Mouse (Mus musculus) neural tube, embryonic 14.5 days (tissue): ENCODE results near the gene Ccs. TPM values are rescaled to one million over a fixed set of nuclear protein-coding genes. Genes with fewer than 3 reads are reported as not detected.

Experiments
- ATAC-seq: fragments of 200-750 bp; cut with Nextera tagmentation; 2 replicates; pipeline ENCODE4 v1.8.0; 2017; ENCODE audit warnings: low read depth, mild to moderate bottlenecking, moderate TSS enrichment, moderate library complexity
- H3K27ac ChIP-seq: fragments of 300-500 bp; sonication (generic); 2 replicates; pipeline ENCODE4 v1.5.1; 2014; ENCODE audit warnings: low read depth, mild to moderate bottlenecking, control low read depth, low read length, moderate library complexity, mixed read lengths
- H3K27me3 ChIP-seq: fragments of 300-500 bp; sonication (generic); 2 replicates; pipeline ENCODE4 v1.6.1; 2014; ENCODE audit warnings: low read length; ENCODE audit not compliant: control insufficient read depth, insufficient read depth
- H3K36me3 ChIP-seq: fragments of 300-500 bp; sonication (generic); 2 replicates; pipeline ENCODE4 v1.6.1; 2014; ENCODE audit warnings: low read length, mixed read lengths; ENCODE audit not compliant: control insufficient read depth, insufficient read depth
- H3K4me1 ChIP-seq: fragments of 300-500 bp; sonication (generic); 2 replicates; pipeline ENCODE4 v1.6.1; 2014; ENCODE audit warnings: low read length; ENCODE audit not compliant: control insufficient read depth, insufficient read depth
- H3K4me2 ChIP-seq: fragments of 300-500 bp; sonication (generic); 2 replicates; pipeline ENCODE4 v1.6.1; 2014; ENCODE audit warnings: mild to moderate bottlenecking, low read depth, low read length, control low read depth
- H3K4me3 ChIP-seq: fragments of 300-500 bp; sonication (generic); 2 replicates; pipeline ENCODE4 v1.5.1; 2014; ENCODE audit warnings: low read depth, low read length, control low read depth, mixed read lengths
- H3K9ac ChIP-seq: fragments of 300-500 bp; sonication (generic); replicated peaks from 2 replicates; pipeline ENCODE4 v1.6.1; 2014; ENCODE audit warnings: low read depth, mild to moderate bottlenecking, control low read depth, low read length, mixed read lengths
- H3K9me3 ChIP-seq: fragments of 300-500 bp; sonication (generic); 2 replicates; pipeline ENCODE4 v1.6.1; 2016; ENCODE audit warnings: low read length; ENCODE audit not compliant: control insufficient read depth
- WGBS: fragments of 180-500 bp; shearing (Covaris S2); extraction: QIAGEN DNeasy Blood & Tissue Kit; methylation state at CpG from one replicate; pipeline ENCODE4 v1.1.7; 2014; 5-methylcytosine and 5-hydroxymethylcytosine counted together
- polyA plus RNA-seq: library from polyadenylated mRNA; unstranded; fragments of >200 nt; fragmentation: Nextera tagmentation; extraction: Ambion mirVana; gene quantifications from 2 replicates; pipeline ENCODE4 v1.2.1, GENCODE M21; 2014

Ccs gene
- polyA plus RNA-seq, 1 experiment from 2014 or later, result 38.1 TPM

DNA sequence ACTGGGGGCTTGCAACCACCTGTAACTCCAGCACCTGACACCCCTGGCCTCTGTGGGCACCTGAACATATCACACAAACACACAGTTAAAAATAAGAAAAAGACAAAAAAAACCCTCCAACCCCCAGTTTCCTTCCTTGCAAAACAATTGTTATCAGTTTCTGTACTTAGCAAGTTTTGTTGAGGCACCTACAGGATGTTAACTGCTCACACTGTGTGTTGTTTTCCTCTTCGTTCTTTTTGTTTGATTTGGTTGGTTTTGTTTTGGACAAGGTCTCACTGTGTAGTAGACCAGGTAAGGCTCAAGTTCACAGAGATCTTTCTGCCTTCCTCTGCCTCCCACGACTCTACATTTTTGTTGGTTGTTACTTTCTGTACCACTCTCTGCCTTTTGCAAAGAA is 3.5 kb upstream of the Ccs start:
- H3K9ac ChIP-seq, result no peak overlapping the region
- ATAC-seq, result no peak
- peaks cover 8% of the 10 kb centered on the region for H3K27me3 ChIP-seq
- H3K4me2 ChIP-seq, result no peak overlapping the region
- peaks cover 7% of the 10 kb centered on the region for H3K4me1 ChIP-seq
- no peak overlapping the region for H3K27ac ChIP-seq
- H3K4me3 ChIP-seq, result no peak overlapping the region
- no peaks in the 10 kb centered on the region for H3K9me3 ChIP-seq
- H3K36me3 ChIP-seq, result no peaks in the 10 kb centered on the region
- WGBS, result 73% methylated on average over 2 of the region's 2 CpGs

DNA sequence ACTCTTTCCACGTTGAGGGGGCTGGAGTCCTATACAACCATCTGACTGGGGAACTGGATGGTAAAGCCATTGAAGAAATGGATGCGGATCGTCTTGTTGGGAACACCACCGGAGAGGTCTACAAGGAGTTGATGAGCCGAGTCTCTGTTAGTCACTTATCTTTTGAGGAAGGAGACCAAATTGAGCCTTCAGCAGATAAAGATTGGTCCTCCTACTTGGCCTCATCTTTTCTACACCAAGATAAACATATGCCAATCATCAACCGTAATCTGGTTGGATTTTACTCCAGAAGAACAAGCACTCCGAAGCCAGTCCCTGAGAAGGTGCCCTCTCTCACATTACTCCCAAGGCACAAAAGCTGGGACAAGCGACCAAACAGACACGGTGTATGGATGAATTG is 1.7 kb upstream of the Ccs start:
- H3K27me3 ChIP-seq, result peaks cover 8% of the 10 kb centered on the region
- no peaks in the 10 kb centered on the region for H3K36me3 ChIP-seq
- ATAC-seq, result no peak
- H3K4me1 ChIP-seq, result peaks cover 7% of the 10 kb centered on the region
- no peak overlapping the region for H3K4me3 ChIP-seq
- no peak overlapping the region for H3K27ac ChIP-seq
- H3K9ac ChIP-seq, result no peak overlapping the region
- no peak overlapping the region for H3K4me2 ChIP-seq
- no peaks in the 10 kb centered on the region for H3K9me3 ChIP-seq
- WGBS, result 81% methylated on average over 9 of the region's 9 CpGs

DNA sequence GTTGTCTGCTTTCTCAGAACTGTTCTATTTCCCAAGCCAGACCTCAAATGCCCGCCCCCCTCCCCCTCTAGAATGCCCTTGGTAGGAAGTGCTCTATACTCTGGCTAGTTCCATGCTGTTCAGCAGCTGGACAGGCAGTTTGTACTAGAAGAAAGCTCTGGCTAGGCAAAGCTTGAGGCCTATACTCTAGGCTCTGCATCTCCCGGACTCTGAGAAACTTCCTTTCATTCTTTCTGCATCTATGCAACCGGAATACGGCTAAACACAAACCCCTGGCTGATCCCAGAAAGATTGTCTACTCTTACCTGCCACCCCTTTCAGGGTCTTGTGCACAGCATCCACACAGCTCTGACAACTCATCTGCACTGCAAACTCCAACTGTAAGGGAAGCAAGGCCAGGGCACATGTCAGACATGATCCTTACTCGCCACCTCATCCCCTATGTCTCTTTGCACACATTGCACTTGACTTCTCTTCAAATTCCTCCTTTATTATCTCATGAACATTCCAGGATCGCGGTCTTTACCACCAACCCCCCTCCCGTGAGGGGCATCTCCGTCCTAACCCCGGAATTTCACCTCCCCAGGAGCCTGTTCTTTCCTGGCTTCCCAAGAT is 499 bp downstream of the Ccs start:
- Histone ChIP-seq H3K4me2 (peak overlapping the region; percentile 86), H3K27ac (no peak overlapping the region), H3K36me3 (no peaks in the 10 kb centered on the region), H3K9me3 (no peaks in the 10 kb centered on the region), H3K4me1 (peaks cover 7% of the 10 kb centered on the region), H3K27me3 (peaks cover 8% of the 10 kb centered on the region), H3K9ac (peak overlapping the region; percentile 63), H3K4me3 (peak overlapping the region; percentile 48)
- peak; percentile 39; the same call in 1 of the 2 replicates for ATAC-seq
- 35% methylated on average over 10 of the region's 10 CpGs for WGBS

DNA sequence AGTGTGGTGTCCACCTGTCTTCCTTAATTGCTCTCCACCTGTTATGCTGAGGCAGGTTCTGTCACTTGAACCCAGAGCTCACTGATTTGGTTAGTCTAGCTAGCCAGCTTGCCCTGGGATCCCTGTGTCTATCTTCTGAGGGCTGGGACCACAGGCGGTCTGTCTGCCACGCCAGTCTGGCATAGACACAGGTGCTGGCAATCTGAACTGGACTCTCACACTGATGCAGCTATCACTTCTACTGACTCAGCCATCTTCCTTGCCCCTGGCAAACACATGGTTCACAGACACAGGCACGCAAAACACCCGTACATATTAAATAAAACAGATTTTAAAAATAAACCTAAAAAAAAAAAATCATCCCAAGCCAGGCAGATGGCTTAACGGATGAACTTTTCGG is 2.1 kb downstream of the Ccs start:
- no peaks in the 10 kb centered on the region for H3K36me3 ChIP-seq
- 96% methylated on average over 6 of the region's 6 CpGs for WGBS
- no peak for ATAC-seq
- no peak overlapping the region for H3K4me2 ChIP-seq
- no peaks in the 10 kb centered on the region for H3K9me3 ChIP-seq
- H3K4me3 ChIP-seq, result no peak overlapping the region
- H3K9ac ChIP-seq, result no peak overlapping the region
- no peak overlapping the region for H3K27ac ChIP-seq
- H3K27me3 ChIP-seq, result peaks cover 8% of the 10 kb centered on the region
- H3K4me1 ChIP-seq, result peaks cover 7% of the 10 kb centered on the region

DNA sequence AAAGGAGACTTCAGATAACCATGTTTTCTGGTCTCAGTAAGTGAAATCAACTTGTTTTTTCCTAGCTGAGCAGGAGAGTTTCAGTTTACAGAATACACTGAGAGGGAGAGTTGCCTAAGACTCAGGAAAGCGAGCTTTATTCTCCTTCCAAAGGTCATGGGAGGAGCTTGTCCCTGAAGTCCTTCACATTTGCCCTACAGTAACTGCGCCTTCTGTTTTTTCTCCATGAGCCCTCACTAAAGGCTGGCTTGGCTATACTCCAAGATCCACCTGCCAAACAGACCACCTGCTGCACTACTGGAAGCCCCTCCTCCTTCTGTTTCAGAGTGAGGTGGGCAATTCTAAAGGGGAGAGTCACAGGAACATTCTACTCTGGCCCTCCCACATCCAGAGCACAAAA is 3.0 kb downstream of the Ccs start:
- Histone ChIP-seq H3K9me3 (no peaks in the 10 kb centered on the region), H3K4me1 (peaks cover 7% of the 10 kb centered on the region), H3K27me3 (peaks cover 8% of the 10 kb centered on the region), H3K9ac (no peak overlapping the region), H3K27ac (no peak overlapping the region), H3K4me2 (no peak overlapping the region), H3K36me3 (no peaks in the 10 kb centered on the region), H3K4me3 (no peak overlapping the region)
- ATAC-seq, result no peak
- WGBS, result 90% methylated on average over 2 of the region's 2 CpGs

DNA sequence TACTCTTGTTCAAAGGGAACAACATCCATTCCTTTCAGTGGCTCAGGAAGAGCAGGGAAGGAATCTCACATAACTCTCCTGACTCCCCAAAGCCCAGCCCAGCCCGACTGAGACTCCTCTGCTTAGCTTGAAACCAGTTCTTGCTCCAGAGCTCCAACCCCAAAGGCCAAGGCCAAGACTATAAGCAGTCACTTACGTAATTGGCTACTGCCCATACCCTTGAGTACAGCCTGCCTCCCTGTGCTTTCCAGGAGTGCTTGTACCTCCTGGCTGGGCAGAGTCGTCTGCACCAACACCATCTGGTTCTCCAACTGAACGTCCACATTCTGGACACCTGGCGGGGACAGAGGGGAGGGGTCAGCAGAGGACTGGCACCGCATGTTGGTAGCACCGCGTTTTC is 5.2 kb downstream of the Ccs start:
- Histone ChIP-seq H3K27me3 (no peaks in the 10 kb centered on the region), H3K4me3 (no peak overlapping the region), H3K27ac (no peak overlapping the region), H3K4me1 (peaks cover 7% of the 10 kb centered on the region), H3K36me3 (no peaks in the 10 kb centered on the region), H3K9ac (no peak overlapping the region), H3K4me2 (no peak overlapping the region), H3K9me3 (no peaks in the 10 kb centered on the region)
- WGBS, result 83% methylated on average over 8 of the region's 8 CpGs
- no peak for ATAC-seq

DNA sequence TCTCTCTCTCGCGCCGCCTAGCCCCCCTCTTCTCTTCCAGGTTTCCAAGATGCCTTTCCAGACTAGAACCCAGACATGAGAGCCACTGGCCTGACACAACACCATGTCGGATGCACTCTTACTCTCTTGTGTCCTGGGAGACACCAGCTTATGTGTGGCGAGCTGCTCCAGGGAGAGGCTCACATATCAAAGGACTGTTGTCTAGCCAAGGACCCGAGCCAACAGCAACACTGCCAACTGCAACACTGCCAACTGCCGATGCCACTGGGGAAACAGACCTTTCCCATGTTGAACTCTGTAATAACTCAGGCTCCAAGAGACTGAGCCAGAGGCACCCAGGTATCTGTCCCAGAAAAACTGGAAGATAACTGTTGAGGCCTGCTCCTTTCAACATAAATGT is 10.0 kb downstream of the Ccs start:
- Histone ChIP-seq H3K36me3 (no peaks in the 10 kb centered on the region), H3K27ac (no peak overlapping the region), H3K9me3 (no peaks in the 10 kb centered on the region), H3K4me3 (no peak overlapping the region), H3K4me1 (no peaks in the 10 kb centered on the region), H3K9ac (no peak overlapping the region), H3K27me3 (no peaks in the 10 kb centered on the region), H3K4me2 (no peak overlapping the region)
- ATAC-seq, result no peak
- 61% methylated on average over 7 of the region's 7 CpGs for WGBS

DNA sequence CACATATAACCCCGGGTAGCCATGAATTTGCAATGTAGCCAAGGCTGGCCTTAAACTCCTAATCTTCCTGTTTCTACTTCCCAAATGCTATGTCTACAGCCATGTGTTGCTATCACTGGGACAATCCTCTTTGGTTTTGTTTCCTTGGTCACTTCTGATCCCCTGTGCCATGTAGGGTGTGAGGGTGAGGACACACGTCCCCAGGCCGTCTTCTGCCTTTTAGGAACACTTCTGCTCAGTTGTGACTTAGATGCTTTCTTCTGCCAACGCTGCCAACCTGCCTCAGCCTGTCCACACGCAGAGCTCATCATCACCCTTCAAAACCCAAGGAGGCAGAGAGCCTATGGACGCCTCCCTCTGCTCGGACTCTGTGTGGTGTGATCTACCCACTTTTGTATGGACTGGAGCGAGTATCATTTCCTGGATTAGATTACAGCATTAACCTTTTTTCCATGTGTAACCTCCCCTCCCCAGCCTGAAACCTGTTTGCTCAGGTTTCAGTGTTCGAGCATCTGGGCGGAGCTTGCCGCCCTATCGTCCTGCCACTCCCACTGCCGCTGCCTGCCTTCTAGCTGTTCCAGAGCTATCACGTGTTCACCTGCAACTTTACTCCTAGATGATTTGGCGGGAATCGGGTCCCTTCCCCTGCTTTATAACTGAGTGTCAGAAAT is 10.6 kb downstream of the Ccs start:
- WGBS, result 65% methylated on average over 16 of the region's 16 CpGs
- Histone ChIP-seq H3K27ac (no peak overlapping the region), H3K27me3 (no peaks in the 10 kb centered on the region), H3K9me3 (no peaks in the 10 kb centered on the region), H3K36me3 (no peaks in the 10 kb centered on the region), H3K9ac (no peak overlapping the region), H3K4me1 (no peaks in the 10 kb centered on the region), H3K4me2 (no peak overlapping the region), H3K4me3 (no peak overlapping the region)
- ATAC-seq, result no peak

DNA sequence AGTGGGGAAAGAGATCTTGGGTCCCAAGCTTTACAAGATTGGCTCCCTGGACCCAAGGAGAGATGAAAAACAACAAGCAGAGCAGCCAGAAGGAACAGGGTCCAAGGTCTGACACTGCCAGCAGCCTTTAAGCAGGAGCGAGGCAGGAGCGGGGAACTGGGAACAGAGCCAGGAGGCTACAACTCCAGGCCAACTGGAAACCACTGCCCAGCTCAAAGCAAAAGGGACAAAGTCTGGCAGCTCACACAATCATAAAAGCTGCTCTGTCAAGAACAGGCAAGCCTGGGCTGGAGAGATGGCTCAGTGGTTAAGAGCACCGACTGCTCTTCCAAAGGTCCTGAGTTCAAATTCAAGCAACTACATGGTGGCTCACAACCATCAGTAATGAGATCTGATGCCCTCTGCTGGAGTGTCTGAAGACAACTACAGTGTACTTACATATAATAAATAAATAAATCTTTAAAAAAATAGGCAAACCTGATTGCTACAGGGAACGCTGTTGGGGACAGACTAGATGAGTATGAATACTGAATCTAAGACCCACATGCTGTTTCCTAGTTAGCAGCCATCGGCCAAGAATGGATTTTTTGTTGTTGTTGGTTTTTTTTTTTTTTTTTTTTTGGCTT is 18.3 kb downstream of the Ccs start:
- no peak overlapping the region for H3K4me3 ChIP-seq
- H3K4me1 ChIP-seq, result no peaks in the 10 kb centered on the region
- no peaks in the 10 kb centered on the region for H3K36me3 ChIP-seq
- 72% methylated on average over 5 of the region's 5 CpGs for WGBS
- H3K27ac ChIP-seq, result no peak overlapping the region
- H3K9me3 ChIP-seq, result no peaks in the 10 kb centered on the region
- H3K27me3 ChIP-seq, result no peaks in the 10 kb centered on the region
- no peak for ATAC-seq
- no peak overlapping the region for H3K4me2 ChIP-seq
- H3K9ac ChIP-seq, result no peak overlapping the region
